Mouse (Mus musculus): ENCODE results near the gene Hus1b.

GRCm38 (mm10) chr13:30974247-30974630 is 26.7 kb upstream of the Hus1b start:
- TF ChIP-seq POLR2A (IDR thresholded peaks at IDR 0.05; ENCODE audit: insufficient read depth, low read depth, low read length) (no peak), EP300 (IDR thresholded peaks at IDR 0.05; ENCODE audit: insufficient read depth, low read depth, low read length) (no peak)

All from heart, adult 2 months (tissue).